Mouse (Mus musculus): ENCODE measurements around the gene Acrbp. TPM values are rescaled to one million over a fixed set of nuclear protein-coding genes. Genes with fewer than 3 reads are reported as not detected.
"Not testable (repeated sequence)": the region's sequence is repeated elsewhere in the genome, so short reads cannot be mapped to it uniquely, and the experiment has no call there.

The Acrbp gene
- polyA plus RNA-seq, 1 experiment from 2014 or later: 17.6 TPM

GRCm38 (mm10) chr6:125039533-125040153 is 9.8 kb upstream of the Acrbp start, which contains the start of gene Ing4:
TSS of gene Ing4 (plus strand) at chr6:125039760.
- WGBS: under 1% methylated on average over 26 of the region's 26 CpGs
- H3K4me3 ChIP-seq: peak within 1 kb of the TSS; percentile 63
- 0 out of 2 replicates have a peak, but pooled peaks cover 2% of the 10 kb centered on the region for H3K4me1 ChIP-seq
- H3K9ac ChIP-seq: peak within 1 kb of the TSS; percentile 69
- no peaks in the 10 kb centered on the region for H3K27me3 ChIP-seq
- H3K36me3 ChIP-seq: peaks cover 40% of the 10 kb centered on the region
- peak; percentile 92 for ATAC-seq (ENCODE audit: insufficient number of reproducible peaks, insufficient read depth, low FRiP score, low TSS enrichment)
- peak within 1 kb of the TSS; percentile 78 for H3K4me2 ChIP-seq (replicated peaks)
- no peaks in the 10 kb centered on the region for H3K9me3 ChIP-seq
- H3K27ac ChIP-seq: peak within 1 kb of the TSS; percentile 76

- 19% methylated on average over 7 of the region's 7 CpGs for WGBS
- Histone ChIP-seq H3K9ac (peak overlapping the region; percentile 69), H3K4me1 (0 out of 2 replicates have a peak, but pooled peaks cover 2% of the 10 kb centered on the region), H3K36me3 (peaks cover 39% of the 10 kb centered on the region), H3K4me3 (peak overlapping the region; percentile 63), H3K27me3 (no peaks in the 10 kb centered on the region), H3K27ac (peak overlapping the region; percentile 68; the same call in 1 of the 2 replicates), H3K9me3 (no peaks in the 10 kb centered on the region), H3K4me2 (replicated peaks) (peak overlapping the region; percentile 78)
- no peak for ATAC-seq (ENCODE audit: insufficient number of reproducible peaks, insufficient read depth, low FRiP score, low TSS enrichment)
These were observed 9.3 kb upstream of the Acrbp start for GRCm38 (mm10) chr6:125040221-125040620.

- Histone ChIP-seq H3K4me1 (0 out of 2 replicates have a peak, but pooled peaks cover 2% of the 10 kb centered on the region), H3K9me3 (no peaks in the 10 kb centered on the region), H3K27ac (no peak overlapping the region), H3K4me3 (no peak overlapping the region), H3K27me3 (no peaks in the 10 kb centered on the region), H3K36me3 (peaks cover 37% of the 10 kb centered on the region), H3K9ac (no peak overlapping the region), H3K4me2 (replicated peaks) (peak overlapping the region; percentile 78; the same call in 1 of the 2 replicates)
- no peak for ATAC-seq (ENCODE audit: insufficient number of reproducible peaks, insufficient read depth, low FRiP score, low TSS enrichment)
- 84% methylated on average over 7 of the region's 7 CpGs for WGBS
These were observed 8.4 kb upstream of the Acrbp start for GRCm38 (mm10) chr6:125041047-125041446.

GRCm38 (mm10) chr6:125042081-125042480 is 7.4 kb upstream of the Acrbp start:
- no peak overlapping the region for H3K4me3 ChIP-seq
- no peaks in the 10 kb centered on the region for H3K27me3 ChIP-seq
- H3K27ac ChIP-seq: no peak overlapping the region
- H3K4me2 ChIP-seq (replicated peaks): no peak overlapping the region
- no peaks in the 10 kb centered on the region for H3K9me3 ChIP-seq
- 90% methylated on average over 7 of the region's 7 CpGs for WGBS
- H3K9ac ChIP-seq: no peak overlapping the region
- no peak for ATAC-seq (ENCODE audit: insufficient number of reproducible peaks, insufficient read depth, low FRiP score, low TSS enrichment)
- 0 out of 2 replicates have a peak, but pooled peaks cover 2% of the 10 kb centered on the region for H3K4me1 ChIP-seq
- peaks cover 41% of the 10 kb centered on the region for H3K36me3 ChIP-seq

GRCm38 (mm10) chr6:125046691-125047090 is 2.8 kb upstream of the Acrbp start:
- Histone ChIP-seq H3K36me3 (peaks cover 77% of the 10 kb centered on the region), H3K27me3 (no peaks in the 10 kb centered on the region), H3K9me3 (no peaks in the 10 kb centered on the region), H3K4me2 (replicated peaks) (no peak overlapping the region), H3K4me3 (no peak overlapping the region), H3K4me1 (no peaks in the 10 kb centered on the region), H3K9ac (no peak overlapping the region), H3K27ac (no peak overlapping the region)
- ATAC-seq (ENCODE audit: insufficient number of reproducible peaks, insufficient read depth, low FRiP score, low TSS enrichment): no peak; the same call in 1 of the 2 replicates
- 43% methylated on average over 5 of the region's 5 CpGs for WGBS

- Histone ChIP-seq H3K9me3 (no peaks in the 10 kb centered on the region), H3K27ac (no peak overlapping the region), H3K4me3 (no peak overlapping the region), H3K27me3 (no peaks in the 10 kb centered on the region), H3K9ac (no peak overlapping the region), H3K4me1 (no peaks in the 10 kb centered on the region), H3K36me3 (peaks cover 79% of the 10 kb centered on the region), H3K4me2 (replicated peaks) (no peak overlapping the region)
- no peak for ATAC-seq (ENCODE audit: insufficient number of reproducible peaks, insufficient read depth, low FRiP score, low TSS enrichment)
- 66% methylated on average over 5 of the region's 5 CpGs for WGBS
These were observed 1.7 kb downstream of the Acrbp start for GRCm38 (mm10) chr6:125051237-125051636.

GRCm38 (mm10) chr6:125061493-125061892 is 12.0 kb downstream of the Acrbp start:
- Histone ChIP-seq H3K4me1 (peaks cover 6% of the 10 kb centered on the region; the same call in 1 of the 2 replicates), H3K9ac (0 out of 2 replicates have a peak overlapping the region, but pooled peaks have one; percentile 0), H3K4me3 (no peak overlapping the region), H3K27ac (no peak overlapping the region), H3K27me3 (no peaks in the 10 kb centered on the region), H3K36me3 (no peaks in the 10 kb centered on the region), H3K9me3 (no peaks in the 10 kb centered on the region), H3K4me2 (replicated peaks) (no peak overlapping the region)
- 0 out of 2 replicates have a peak, but pooled peaks have one; percentile 13 for ATAC-seq (ENCODE audit: insufficient number of reproducible peaks, insufficient read depth, low FRiP score, low TSS enrichment)
- 23% methylated on average over 6 of the region's 6 CpGs for WGBS

GRCm38 (mm10) chr6:125062511-125062910 is 13.0 kb downstream of the Acrbp start:
- WGBS: 79% methylated on average over 5 of the region's 5 CpGs
- no peak overlapping the region for H3K4me3 ChIP-seq
- peaks cover 6% of the 10 kb centered on the region; the same call in 1 of the 2 replicates for H3K4me1 ChIP-seq
- no peaks in the 10 kb centered on the region for H3K9me3 ChIP-seq
- no peaks in the 10 kb centered on the region for H3K36me3 ChIP-seq
- H3K4me2 ChIP-seq (replicated peaks): no peak overlapping the region
- H3K27ac ChIP-seq: no peak overlapping the region
- no peak overlapping the region for H3K9ac ChIP-seq
- ATAC-seq (ENCODE audit: insufficient number of reproducible peaks, insufficient read depth, low FRiP score, low TSS enrichment): no peak
- no peaks in the 10 kb centered on the region for H3K27me3 ChIP-seq

- Histone ChIP-seq H3K36me3 (no peaks in the 10 kb centered on the region), H3K4me3 (no peak overlapping the region), H3K9me3 (no peaks in the 10 kb centered on the region), H3K27ac (no peak overlapping the region), H3K4me1 (peaks cover 6% of the 10 kb centered on the region; the same call in 1 of the 2 replicates), H3K27me3 (no peaks in the 10 kb centered on the region), H3K4me2 (replicated peaks) (no peak overlapping the region), H3K9ac (no peak overlapping the region)
- no peak for ATAC-seq (ENCODE audit: insufficient number of reproducible peaks, insufficient read depth, low FRiP score, low TSS enrichment)
- WGBS: 86% methylated on average over 6 of the region's 6 CpGs
These were observed 14.4 kb downstream of the Acrbp start for GRCm38 (mm10) chr6:125063906-125064305.

- H3K9me3 ChIP-seq; H3K4me3 ChIP-seq; H3K9ac ChIP-seq; H3K27me3 ChIP-seq; ATAC-seq (ENCODE audit: insufficient number of reproducible peaks, insufficient read depth, low FRiP score, low TSS enrichment); H3K4me1 ChIP-seq; H3K27ac ChIP-seq; H3K36me3 ChIP-seq; H3K4me2 ChIP-seq (replicated peaks): not testable (repeated sequence)
- 100% methylated on average over 1 of the region's 1 CpGs for WGBS
These were observed 15.7 kb downstream of the Acrbp start for GRCm38 (mm10) chr6:125065223-125065622.

- H3K9me3 ChIP-seq: no peaks in the 10 kb centered on the region
- 0 out of 2 replicates have a peak within 1 kb of the TSS, but pooled peaks have one; percentile 36 for H3K27ac ChIP-seq
These were observed 18.1 kb downstream of the Acrbp start, which contains the start of gene Lpar5 for GRCm38 (mm10) chr6:125067571-125067995. TSS of gene Lpar5 (plus strand) at chr6:125067920.

More at GRCm38 (mm10) chr6:125067571-125067995, 18.1 kb downstream of the Acrbp start, which contains the start of gene Lpar5:
- Histone ChIP-seq H3K27me3 (no peaks in the 10 kb centered on the region), H3K4me3 (no peak within 1 kb of the TSS), H3K36me3 (no peaks in the 10 kb centered on the region), H3K9ac (no peak within 1 kb of the TSS), H3K4me2 (replicated peaks) (no peak within 1 kb of the TSS), H3K4me1 (peaks cover 4% of the 10 kb centered on the region)
- ATAC-seq (ENCODE audit: insufficient number of reproducible peaks, insufficient read depth, low FRiP score, low TSS enrichment): no peak
- WGBS: 59% methylated on average over 8 of the region's 8 CpGs

Data from embryonic facial prominence, embryonic 12.5 days (tissue).